In the genomic region with DNA sequence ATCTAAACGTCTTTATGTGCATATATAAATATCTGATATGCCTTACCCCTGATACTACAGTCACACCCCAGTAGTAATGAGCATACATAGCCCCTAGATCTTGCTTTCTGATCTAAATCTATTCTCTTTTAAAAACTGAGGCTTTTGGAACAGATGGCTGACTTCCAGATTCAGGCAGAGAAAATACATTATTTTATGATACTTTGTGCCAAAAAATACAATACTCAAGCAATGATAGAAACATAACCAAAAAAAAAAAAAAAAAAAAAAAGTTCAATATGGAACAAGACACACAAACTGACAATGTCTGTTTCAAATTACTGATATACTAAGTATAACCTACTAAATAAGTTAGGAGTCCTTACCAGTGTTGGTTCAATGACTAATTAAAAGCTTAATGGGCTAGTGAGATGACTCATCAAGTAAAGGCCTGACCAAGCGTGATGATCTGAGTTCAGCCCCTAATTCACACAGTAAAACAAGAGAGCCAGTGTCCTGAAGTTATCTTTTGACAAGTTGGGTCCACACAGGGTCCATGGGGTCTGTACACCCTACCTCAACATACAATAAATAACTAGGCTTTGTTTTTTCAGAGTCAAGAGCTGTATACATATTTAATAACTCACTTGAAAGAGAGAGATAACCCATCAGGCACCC, we compare ENCODE assay signal across 27 mouse cellular contexts. TPM values are rescaled to one million over a fixed set of nuclear protein-coding genes. Genes with fewer than 3 reads are reported as not detected.
DNase-seq lines count a peak whose midpoint lies in the region; ATAC-seq and TF ChIP-seq lines count a peak whose summit lies in the region.
"Had no signal": no experiment of that assay in that cellular context is flagged by ENCODE, and none has a peak within 500 bp of the region (broad histone marks: within the 10 kb centered on the region; RNA-seq: fewer than 3 reads in every experiment).

No protein-coding gene starts in this region.

- H3K36me3 ChIP-seq in embryonic facial prominence, embryonic 14.5 days (ENCODE audit: control insufficient read depth, insufficient read depth, low read length): peaks cover 50% of the 10 kb centered on the region
- H3K36me3 ChIP-seq in embryonic facial prominence, embryonic 10.5 days (replicated peaks): peaks cover 49% of the 10 kb centered on the region
- peaks cover 11% of the 10 kb centered on the region; the same call in 1 of the 2 replicates for H3K36me3 ChIP-seq in heart, embryonic 15.5 days
- peaks cover 9% of the 10 kb centered on the region for H3K36me3 ChIP-seq in liver, embryonic 11.5 days (ENCODE audit: control insufficient read depth, insufficient read depth, low read length)
- H3K36me3 ChIP-seq: neural tube, embryonic 15.5 days had no signal

- no peak for ATAC-seq in embryonic facial prominence, embryonic 14.5 days (ENCODE audit: low read depth)
- no peak for ATAC-seq in heart, embryonic 15.5 days (replicated peaks; ENCODE audit: insufficient number of reproducible peaks, insufficient read depth, low FRiP score, low read depth)
- ATAC-seq in liver, embryonic 11.5 days (replicated peaks; ENCODE audit: low FRiP score): no peak
- ATAC-seq in cerebellum, adult (ENCODE audit: insufficient number of reproducible peaks, low FRiP score, low TSS enrichment): no peak
- ATAC-seq: CD4-positive, CD25-positive, alpha-beta regulatory T cell, adult 4 months; hindbrain, postnatal 0 days; intestine, embryonic 16.5 days had no signal

- peak overlapping the region; percentile 67 for H3K27ac ChIP-seq in embryonic facial prominence, embryonic 14.5 days (replicated peaks; ENCODE audit: low read depth, low read length)
- no peak overlapping the region for H3K27ac ChIP-seq in embryonic facial prominence, embryonic 10.5 days (replicated peaks)
- H3K27ac ChIP-seq in heart, embryonic 15.5 days: peak overlapping the region; percentile 78; the same call in 1 of the 2 replicates
- no peak overlapping the region for H3K27ac ChIP-seq in liver, embryonic 11.5 days (ENCODE audit: low read depth, low read length)
- H3K27ac ChIP-seq: hindbrain, embryonic 10.5 days; hindbrain, postnatal 0 days; liver, embryonic 14.5 days; midbrain, embryonic 12.5 days; neural tube, embryonic 15.5 days had no signal

- no peak overlapping the region for H3K4me3 ChIP-seq in embryonic facial prominence, embryonic 14.5 days (ENCODE audit: low read depth, low read length)
- no peak overlapping the region for H3K4me3 ChIP-seq in embryonic facial prominence, embryonic 10.5 days
- H3K4me3 ChIP-seq in heart, embryonic 15.5 days: no peak overlapping the region
- H3K4me3 ChIP-seq in liver, embryonic 11.5 days (ENCODE audit: low read depth, low read length): no peak overlapping the region
- H3K4me3 ChIP-seq: heart, embryonic 12.5 days; hindbrain, embryonic 10.5 days; left cerebral cortex, adult 2 months; midbrain, embryonic 12.5 days; neural tube, embryonic 15.5 days had no signal

- TF ChIP-seq CTCF in brain, embryonic 14.5 days (IDR thresholded peaks at IDR 0.05; ENCODE audit: borderline replicate concordance, extremely low read depth, insufficient read depth, insufficient read length): no peak

- no peaks in the 10 kb centered on the region for H3K27me3 ChIP-seq in embryonic facial prominence, embryonic 14.5 days (replicated peaks; ENCODE audit: control insufficient read depth, insufficient read depth, low read length)
- no peaks in the 10 kb centered on the region for H3K27me3 ChIP-seq in embryonic facial prominence, embryonic 10.5 days (replicated peaks; ENCODE audit: low read depth, poor library complexity, severe bottlenecking)
- no peaks in the 10 kb centered on the region for H3K27me3 ChIP-seq in heart, embryonic 15.5 days
- H3K27me3 ChIP-seq in liver, embryonic 11.5 days (replicated peaks; ENCODE audit: control insufficient read depth, insufficient read depth, low read length): no peaks in the 10 kb centered on the region
- H3K27me3 ChIP-seq: heart, embryonic 12.5 days; midbrain, embryonic 12.5 days; neural tube, embryonic 15.5 days had no signal

- no peaks in the 10 kb centered on the region for H3K9me3 ChIP-seq in embryonic facial prominence, embryonic 14.5 days (ENCODE audit: control insufficient read depth, low read length)
- H3K9me3 ChIP-seq in embryonic facial prominence, embryonic 10.5 days: no peaks in the 10 kb centered on the region
- H3K9me3 ChIP-seq in heart, embryonic 15.5 days (replicated peaks): no peaks in the 10 kb centered on the region
- H3K9me3 ChIP-seq in liver, embryonic 11.5 days (ENCODE audit: control insufficient read depth, low read length): no peaks in the 10 kb centered on the region
- H3K9me3 ChIP-seq: heart, embryonic 12.5 days; hindbrain, embryonic 10.5 days; midbrain, embryonic 12.5 days; neural tube, embryonic 15.5 days had no signal

- no peaks in the 10 kb centered on the region for H3K4me1 ChIP-seq in embryonic facial prominence, embryonic 14.5 days (ENCODE audit: control insufficient read depth, insufficient read depth, low read length)
- H3K4me1 ChIP-seq in embryonic facial prominence, embryonic 10.5 days: 0 out of 2 replicates have a peak, but pooled peaks cover 2% of the 10 kb centered on the region
- H3K4me1 ChIP-seq in heart, embryonic 15.5 days (replicated peaks): no peaks in the 10 kb centered on the region; the same call in 1 of the 2 replicates
- H3K4me1 ChIP-seq in liver, embryonic 11.5 days (replicated peaks; ENCODE audit: control insufficient read depth, insufficient read depth, low read length): no peaks in the 10 kb centered on the region
- H3K4me1 ChIP-seq: hindbrain, embryonic 10.5 days; midbrain, embryonic 12.5 days had no signal

- WGBS in embryonic facial prominence, embryonic 14.5 days: 69% methylated on average over 2 of the region's 2 CpGs
- WGBS in embryonic facial prominence, embryonic 10.5 days: 81% methylated on average over 2 of the region's 2 CpGs
- WGBS in heart, embryonic 15.5 days: 72% methylated on average over 2 of the region's 2 CpGs
- 79% methylated on average over 2 of the region's 2 CpGs for WGBS in liver, embryonic 11.5 days

- TF ChIP-seq POLR2A in brain, embryonic 14.5 days (IDR thresholded peaks at IDR 0.05; ENCODE audit: borderline replicate concordance, extremely low read depth, insufficient read depth, insufficient read length, poor library complexity, severe bottlenecking): no peak

- no peak overlapping the region for H3K9ac ChIP-seq in embryonic facial prominence, embryonic 14.5 days (ENCODE audit: low read depth, low read length)
- no peak overlapping the region for H3K9ac ChIP-seq in heart, embryonic 15.5 days
- no peak overlapping the region for H3K9ac ChIP-seq in liver, embryonic 11.5 days (ENCODE audit: low read depth, low read length)
- H3K9ac ChIP-seq: heart, embryonic 12.5 days; liver, embryonic 14.5 days; lung, embryonic 14.5 days; midbrain, embryonic 12.5 days; neural tube, embryonic 15.5 days had no signal

- no peak overlapping the region for H3K4me2 ChIP-seq in embryonic facial prominence, embryonic 14.5 days (ENCODE audit: low read depth, low read length)
- H3K4me2 ChIP-seq in heart, embryonic 15.5 days: no peak overlapping the region
- no peak overlapping the region for H3K4me2 ChIP-seq in liver, embryonic 11.5 days
- H3K4me2 ChIP-seq: lung, embryonic 14.5 days; midbrain, embryonic 12.5 days; neural tube, embryonic 15.5 days had no signal

- DNase-seq in embryonic facial prominence, embryonic 14.5 days (ENCODE audit: low spot score): peak; percentile 16
- no peak for DNase-seq in embryonic facial prominence, embryonic 10.5 days (ENCODE audit: low spot score)
- no peak for DNase-seq in heart, adult 8-10 months (ENCODE audit: low spot score)
- peak; percentile 14 for DNase-seq in MN1 (ENCODE audit: low spot score)
- peak; percentile 53 for DNase-seq in brain, embryonic 14.5 days (ENCODE audit: low read depth)
- no peak for DNase-seq in liver, embryonic 11.5 days (ENCODE audit: low spot score)
- DNase-seq: adrenal gland, adult 2 months; cerebellum, adult 2 months; cerebellum, postnatal 25 days; kidney, adult 9 months; kidney, postnatal 25 days had no signal

RNA-seq across cellular contexts. Expression of a gene that starts 43.8 kb away (rescaled TPM):
- 2.1 and 3.1 TPM in 2 replicates for polyA plus RNA-seq in embryonic facial prominence, embryonic 14.5 days (2014; fragmentation: Nextera tagmentation; extraction: Ambion mirVana)
- polyA plus RNA-seq in embryonic facial prominence, embryonic 10.5 days (2016; fragmentation: Nextera tagmentation; extraction: Ambion mirVana): 0.06 and 0.13 TPM in 2 replicates
- 0.04 and 0.18 TPM in 2 replicates for polyA plus RNA-seq in heart, embryonic 15.5 days (2015; fragmentation: Nextera tagmentation; extraction: Ambion mirVana)
- not detected for total RNA-seq in heart, adult 8-10 months (2022)
- polyA plus RNA-seq in brain, embryonic 14.5 days (2012; rRNA removed): 0.15 and 0.16 TPM in 2 replicates
- polyA plus RNA-seq in liver, embryonic 11.5 days (2014; fragmentation: Nextera tagmentation; extraction: Ambion mirVana): 0.33 and 0.35 TPM in 2 replicates
- total RNA-seq: adrenal gland, adult 2 months; gastrocnemius, adult 8-10 months; megakaryocyte, adult 5-6 weeks had no signal
- polyA plus RNA-seq: CD4-positive, CD25-positive, alpha-beta regulatory T cell, adult 4 months; forebrain, embryonic 11.5 days; stomach, postnatal 0 days had no signal

Comparison
In these comparisons a context has a peak if more than half of its experiments do, and no peak if none do; other contexts are left out.
1. DNase-seq: peak in embryonic facial prominence, embryonic 14.5 days (single experiment), MN1 (single experiment) and brain, embryonic 14.5 days (single experiment); none in embryonic facial prominence, embryonic 10.5 days (single experiment), heart, adult 8-10 months (single experiment) and liver, embryonic 11.5 days (single experiment).
2. H3K27ac ChIP-seq: peak in embryonic facial prominence, embryonic 14.5 days (single experiment) and heart, embryonic 15.5 days (single experiment); none in embryonic facial prominence, embryonic 10.5 days (single experiment) and liver, embryonic 11.5 days (single experiment).